Mouse (Mus musculus): Measurements from ENCODE around the gene Nkx2-5.

Gene Nkx2-5

DNA sequence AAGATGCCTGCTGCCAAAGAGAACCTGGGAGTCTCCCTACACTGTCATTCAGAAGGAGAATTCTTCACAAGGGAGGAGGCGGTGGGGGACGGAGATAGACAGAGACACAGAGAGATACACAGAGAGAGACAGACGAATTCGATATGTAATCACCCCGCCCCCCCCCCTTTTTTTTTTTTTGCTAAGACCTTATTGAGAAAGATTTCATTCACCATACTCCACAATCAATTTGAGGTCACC lies at the start of gene Nkx2-5:
Gene Nkx2-5 (minus strand): TSS at position 101 of the 240 bp plus-strand sequence.
- DNase-seq = no peak

DNA sequence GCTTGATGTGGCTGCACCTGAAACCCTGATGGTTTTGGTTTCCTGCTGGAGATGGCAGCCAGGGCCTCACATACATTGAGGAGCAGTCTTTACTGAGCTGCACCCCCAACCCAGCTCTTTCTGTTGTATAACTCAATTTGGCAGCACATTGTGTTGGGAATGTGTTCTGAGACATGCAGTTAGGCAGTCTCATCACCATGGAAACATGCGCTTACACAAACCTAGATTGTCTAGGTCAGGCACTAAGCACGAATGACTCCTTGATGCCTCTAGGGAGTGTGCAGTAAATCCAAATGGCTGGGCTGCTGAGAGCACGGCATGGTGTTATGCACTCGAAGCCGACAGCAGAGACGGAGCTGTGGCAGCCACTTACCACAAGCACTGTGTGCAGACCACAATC lies 49.5 kb upstream of the Nkx2-5 start:
- DNase-seq = no peak

DNA sequence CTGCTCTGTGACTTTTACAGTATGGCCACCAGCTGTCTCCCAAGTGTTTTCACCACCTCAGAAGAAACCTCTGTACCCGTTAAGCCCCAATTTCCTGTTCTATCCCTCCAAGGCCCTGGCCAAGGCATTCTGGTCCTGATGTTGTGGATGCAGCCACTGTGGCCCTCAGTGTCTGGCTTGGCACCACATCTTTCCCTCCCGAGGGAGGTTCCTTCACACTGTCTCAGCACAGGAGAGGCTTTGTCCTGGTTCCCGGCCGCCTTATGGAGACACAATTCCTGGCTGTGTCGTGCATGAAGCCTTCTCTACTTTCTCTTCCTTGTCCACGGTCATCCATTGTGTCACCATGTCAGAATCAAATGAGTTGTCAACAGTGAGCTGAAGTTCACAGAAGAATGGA lies 48.7 kb upstream of the Nkx2-5 start:
- DNase-seq = no peak

DNA sequence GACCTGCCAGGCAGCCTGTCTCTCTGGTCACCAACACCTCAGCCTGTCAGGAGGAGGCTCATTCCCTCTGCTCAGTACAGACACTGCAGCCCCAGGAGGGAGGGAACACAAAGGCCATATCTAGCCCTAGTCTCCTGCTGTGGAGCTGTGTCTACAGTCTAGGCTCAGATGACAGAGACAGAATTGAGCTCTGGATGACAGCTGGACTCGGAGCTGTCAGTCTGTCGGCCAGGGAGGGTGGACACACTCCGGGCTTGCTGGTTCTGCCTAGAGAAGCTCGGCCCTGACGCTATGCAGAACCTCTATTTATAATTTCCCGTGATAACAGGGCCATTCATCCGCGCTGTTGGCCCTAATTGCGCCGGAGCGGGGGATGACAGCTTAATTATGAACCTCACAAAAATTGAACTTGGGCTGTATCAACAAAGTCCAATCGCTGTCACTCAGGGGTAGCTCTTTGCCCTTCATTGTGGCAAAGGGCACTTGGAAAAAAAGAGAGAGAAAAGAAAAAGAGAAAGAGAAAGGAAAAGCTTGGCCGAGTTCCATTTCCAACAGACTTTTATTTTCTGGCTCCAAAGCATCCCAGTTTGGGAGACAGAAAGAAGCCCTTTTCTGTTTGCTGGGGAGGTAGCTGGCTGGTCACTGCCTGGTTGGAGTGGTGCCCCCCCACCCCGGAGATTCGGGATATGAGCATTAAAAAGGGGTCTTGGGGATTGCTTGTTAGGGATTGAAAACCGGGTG lies 48.0 kb upstream of the Nkx2-5 start:
- DNase-seq = no peak

DNA sequence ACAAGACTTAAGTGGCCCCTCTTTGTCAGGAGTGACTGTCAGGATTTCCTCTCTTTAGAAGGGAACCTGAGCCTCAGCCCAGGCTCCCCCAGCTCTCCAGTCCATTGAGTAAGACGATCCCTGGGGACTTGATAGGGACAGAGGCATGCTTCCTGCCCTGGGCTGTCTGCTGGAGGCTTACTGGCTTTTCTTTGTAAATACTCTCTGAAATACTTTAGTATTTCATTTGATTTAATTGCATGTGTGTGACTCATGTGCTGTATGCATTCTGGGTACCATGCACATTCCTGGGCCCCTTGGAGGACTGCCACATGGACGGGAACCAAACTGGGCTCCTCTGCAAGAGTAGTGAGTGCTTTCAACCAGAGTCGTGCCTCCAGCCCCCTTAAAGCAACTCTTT lies 43.1 kb upstream of the Nkx2-5 start:
- DNase-seq = no peak

DNA sequence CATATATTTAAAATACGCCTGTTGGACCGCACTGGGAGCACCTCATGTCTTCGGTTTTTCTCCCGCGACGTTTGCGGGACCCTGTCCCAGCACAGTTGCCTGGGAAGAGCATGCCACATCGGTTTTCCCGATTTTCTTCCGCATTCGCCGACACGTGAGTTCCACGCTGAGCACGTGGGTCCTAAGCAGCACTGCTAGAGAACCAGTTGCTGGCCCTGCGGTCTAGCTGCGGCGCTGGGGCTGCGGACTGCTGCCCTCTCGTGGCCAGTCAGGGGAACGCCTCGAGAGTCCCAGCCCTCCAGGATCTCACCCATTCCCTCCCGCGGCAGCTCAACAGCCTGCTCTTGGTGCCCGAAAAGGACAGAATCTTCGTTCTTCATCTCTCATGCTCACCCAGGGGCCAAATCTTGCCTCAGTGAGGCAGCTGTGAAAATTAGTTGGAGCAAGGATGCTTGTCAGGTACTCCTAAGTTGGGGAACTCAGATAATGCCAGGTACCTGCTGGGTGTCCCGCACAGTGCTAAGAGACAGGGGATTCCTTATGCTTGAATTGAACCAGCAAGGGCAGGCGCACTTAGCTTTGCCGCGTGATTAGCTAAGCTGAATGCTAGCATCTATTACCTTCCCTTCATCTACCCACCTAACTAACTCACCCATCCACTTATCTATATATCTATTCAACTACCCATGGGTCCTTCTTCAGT lies 41.4 kb upstream of the Nkx2-5 start:
- peak; percentile 84 for DNase-seq

DNA sequence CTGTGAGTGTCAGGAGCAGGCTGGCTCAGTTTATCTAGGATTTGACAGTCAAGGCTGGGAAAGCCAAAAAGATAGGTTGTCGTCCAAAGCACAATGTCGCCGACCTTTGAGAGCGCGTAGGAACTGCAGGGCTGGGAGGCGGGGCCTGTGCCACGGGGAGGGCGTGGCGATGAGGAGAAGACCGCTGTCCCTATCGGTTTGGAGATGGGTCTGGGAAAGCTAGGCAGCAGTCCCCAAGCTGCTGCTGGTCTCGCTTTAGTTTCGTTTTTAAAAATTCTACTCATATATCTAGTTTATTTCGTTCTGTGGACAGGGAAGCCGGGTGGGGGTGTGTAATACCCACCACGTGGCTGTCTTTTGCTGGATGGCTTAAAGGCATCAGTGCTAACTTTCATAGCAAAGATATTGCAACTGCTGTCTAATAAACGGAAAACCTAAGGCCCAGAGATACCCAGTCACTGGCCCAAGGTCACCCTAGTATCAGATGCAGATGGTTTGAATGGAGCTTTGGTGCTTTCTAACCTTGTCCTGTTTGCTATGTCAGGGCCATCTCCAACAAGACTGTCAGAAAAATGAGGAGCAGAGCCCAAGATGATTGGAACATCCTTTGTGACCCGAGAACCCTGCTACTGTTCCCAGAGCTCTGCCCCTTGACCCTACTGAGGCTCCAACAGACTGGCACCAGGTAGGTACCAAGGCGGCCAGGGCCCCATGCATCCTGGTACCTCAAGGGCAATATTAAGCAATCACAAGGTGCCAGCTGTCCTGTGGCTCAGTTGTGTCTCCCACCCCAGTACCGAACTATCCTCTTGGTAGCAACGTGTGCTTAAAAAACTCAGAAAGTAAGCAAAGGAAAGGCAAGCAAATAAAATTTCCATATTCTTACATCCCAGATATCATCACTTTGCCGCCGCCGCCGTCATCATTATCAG lies 40.5 kb upstream of the Nkx2-5 start:
- DNase-seq = peak; percentile 95

DNA sequence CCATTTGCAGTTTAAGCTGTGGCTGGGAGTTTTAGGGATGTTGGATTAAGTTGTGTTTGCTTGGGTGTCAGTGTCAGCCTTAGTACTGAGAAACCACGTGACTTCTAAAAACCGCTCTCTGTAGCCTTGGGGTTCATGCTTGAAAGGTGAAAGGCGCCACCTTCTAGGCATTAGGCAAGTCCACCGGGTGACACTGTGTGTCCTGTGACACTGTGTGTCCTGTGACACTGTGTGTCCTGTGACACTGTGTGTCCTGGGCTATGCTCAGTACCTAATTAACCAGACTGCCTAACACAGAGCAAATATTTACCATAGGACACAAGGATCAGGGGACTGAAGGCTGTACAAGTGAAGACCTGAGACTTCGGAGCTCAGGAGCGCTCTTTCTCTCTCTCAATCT lies 38.8 kb upstream of the Nkx2-5 start:
- no peak for DNase-seq

DNA sequence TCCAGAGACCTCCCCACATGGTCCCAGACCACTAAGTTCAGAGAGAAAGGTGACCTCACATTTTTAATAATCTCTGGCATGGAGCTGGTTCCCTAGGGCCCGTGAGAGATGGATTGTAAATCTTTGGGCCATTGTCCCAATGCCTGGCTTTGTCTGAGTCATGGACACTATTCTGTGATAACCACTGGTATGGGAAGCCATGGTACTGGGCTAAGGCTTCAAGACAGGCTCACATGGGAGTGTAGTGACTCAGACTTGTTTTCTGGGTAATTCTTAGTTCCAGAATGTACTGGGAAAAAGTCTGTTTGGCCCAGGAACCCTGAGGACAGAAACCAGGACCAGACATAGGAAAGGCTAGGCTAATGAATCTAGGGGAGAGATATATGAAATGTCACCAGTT lies 37.9 kb upstream of the Nkx2-5 start:
- DNase-seq = no peak

DNA sequence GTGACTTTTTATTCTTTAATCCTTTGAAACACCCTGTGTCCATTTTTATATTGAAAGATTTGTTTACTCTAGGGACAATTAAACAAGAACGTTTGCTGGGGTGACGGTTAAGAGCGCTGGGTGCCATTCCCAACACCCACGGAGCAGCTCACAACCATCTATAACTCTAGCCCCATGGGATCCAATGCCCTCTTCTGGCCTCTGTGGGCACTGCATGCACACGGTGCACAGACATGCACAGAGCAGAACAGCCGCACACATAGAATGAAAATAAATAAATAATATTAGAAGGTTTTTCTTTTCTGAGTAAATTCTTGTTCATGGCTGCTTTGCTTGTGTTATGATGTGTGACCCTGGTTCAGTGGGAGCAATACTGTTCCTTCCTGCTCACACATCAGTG lies 34.4 kb upstream of the Nkx2-5 start:
- DNase-seq = no peak

DNA sequence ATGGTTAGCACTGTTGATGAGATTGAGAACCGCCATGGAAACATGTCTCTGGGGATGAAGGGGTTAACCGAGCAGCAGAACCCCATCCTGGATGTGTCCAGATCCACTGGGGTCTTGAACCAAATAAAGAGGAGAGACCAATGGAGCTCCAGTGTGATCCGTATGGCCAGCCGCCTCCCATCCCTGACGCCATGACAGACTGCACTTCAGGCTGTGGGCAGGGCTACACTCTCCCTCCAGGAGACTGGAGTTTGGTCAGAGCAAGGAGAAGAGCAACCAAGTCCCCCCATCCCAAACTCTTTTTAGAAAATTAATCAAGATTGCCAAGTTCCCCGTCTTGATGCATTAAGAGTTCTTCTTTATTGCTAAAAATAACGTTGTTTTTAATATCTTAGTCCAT lies 33.1 kb upstream of the Nkx2-5 start:
- no peak for DNase-seq

DNA sequence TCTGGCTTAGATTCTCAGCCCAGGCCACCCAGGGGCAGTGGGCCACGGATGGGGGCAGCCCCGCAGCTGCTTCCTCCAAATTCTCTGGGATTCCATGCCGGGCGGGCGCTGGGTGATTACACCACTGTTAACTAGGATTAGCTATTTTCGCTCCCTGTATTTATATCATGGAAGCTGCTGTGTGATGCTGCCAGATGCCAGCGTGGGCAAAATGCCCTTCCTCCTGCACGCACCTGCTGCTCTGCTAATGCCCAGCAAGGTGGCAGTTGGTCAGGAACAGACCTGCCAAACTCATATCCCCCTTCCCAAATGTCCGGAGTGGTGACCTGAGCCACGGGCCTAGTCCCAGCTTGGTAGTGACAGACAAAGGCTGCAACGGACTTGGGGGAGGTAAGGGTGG lies 29.7 kb upstream of the Nkx2-5 start:
- DNase-seq = no peak

DNA sequence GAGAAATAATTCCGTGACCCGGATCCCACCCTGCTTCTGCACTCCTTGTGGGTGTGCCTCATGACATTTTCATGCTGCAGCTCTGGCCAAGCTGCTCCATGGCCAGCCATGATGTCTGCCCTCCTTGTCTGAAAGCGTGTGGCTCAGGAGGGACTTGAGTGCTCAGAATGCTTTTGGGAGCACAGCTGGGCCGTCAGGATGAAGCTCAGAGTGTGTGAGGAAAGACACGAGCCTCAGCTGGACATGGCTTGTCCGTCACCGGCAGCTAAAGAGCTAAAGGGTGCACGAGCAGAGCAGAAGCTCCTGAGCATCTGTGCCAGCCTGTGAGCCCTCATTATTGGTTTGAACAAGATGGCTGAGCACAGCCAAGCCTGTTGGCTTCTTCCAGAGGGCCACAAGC lies 28.7 kb upstream of the Nkx2-5 start:
- no peak for DNase-seq

DNA sequence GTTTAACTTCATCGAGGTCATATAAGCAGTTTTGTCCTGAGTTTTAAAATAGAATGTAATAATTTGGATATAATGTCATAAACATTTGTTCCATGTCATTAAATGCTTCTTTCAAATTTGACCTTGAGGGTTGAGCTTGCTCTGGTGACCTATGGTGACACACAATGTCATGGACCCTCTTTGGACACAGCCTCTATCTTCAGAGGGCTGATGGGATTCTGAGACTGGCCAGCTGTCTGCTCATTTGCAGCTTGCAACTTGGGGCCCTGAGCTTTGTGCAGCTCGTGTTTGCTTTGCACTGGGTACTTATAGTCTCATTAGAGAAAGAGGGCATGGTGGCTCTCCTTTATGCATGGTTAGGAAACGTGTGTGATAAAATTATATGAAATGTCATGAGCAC lies 28.1 kb upstream of the Nkx2-5 start:
- no peak for DNase-seq

DNA sequence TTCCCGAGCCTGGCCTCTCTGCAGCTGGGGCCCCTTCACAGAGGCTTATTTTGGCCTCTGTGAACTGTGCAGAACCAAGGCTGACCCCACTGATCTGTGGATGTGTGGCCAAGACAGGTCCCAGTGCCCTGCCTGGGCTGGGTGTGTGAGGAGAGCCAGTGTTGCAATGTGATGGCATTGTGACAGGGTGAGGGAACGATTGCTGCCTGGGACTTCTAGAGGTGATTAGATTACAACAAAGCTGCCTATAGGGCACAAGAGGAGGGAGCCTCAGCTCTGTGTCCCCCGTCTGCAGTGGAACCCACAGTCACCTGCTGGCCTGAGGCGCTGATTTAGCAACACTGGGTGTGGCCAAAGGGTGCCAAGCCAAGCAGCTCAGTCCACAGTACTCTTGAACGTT lies 23.9 kb upstream of the Nkx2-5 start:
- no peak for DNase-seq

DNA sequence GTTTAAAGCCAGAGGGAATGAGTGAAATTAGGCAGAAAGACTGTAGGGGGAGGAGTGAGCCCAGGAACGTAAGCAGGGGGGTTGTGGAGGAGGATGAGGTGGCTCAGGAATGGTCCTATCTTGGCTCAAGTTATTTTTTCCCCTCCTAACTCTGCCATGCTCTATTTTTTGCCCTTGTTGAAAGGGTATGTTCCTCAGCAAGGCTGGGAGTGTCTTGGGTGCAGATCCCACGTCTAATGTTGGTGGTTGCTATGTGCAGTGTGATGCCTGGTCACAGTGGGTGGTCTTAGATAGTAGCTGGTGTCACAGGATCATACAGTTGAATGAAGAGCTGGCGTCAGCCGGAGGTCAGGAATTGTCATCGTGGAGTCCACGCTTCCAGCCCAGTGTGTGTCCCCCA lies 20.3 kb upstream of the Nkx2-5 start:
- DNase-seq = no peak

DNA sequence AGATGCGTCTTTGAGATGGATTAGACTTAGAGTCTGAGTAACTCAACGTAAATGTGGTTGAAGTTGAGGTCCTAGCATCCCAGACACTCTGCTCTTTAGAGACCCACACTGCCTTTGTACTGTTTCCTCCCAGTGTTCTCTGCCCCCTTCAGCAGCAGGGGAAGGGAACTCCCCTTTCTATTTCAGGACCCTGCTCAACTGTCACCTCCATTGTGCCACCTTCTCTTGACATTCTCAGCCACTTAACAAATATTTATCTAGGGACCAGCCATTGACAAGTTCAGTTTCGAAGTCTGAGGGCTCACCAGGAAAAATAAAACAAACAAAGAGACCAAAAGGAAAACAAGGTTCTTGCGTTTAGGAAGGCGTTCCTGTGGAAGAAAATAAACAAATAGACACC lies 19.5 kb upstream of the Nkx2-5 start:
- no peak for DNase-seq

DNA sequence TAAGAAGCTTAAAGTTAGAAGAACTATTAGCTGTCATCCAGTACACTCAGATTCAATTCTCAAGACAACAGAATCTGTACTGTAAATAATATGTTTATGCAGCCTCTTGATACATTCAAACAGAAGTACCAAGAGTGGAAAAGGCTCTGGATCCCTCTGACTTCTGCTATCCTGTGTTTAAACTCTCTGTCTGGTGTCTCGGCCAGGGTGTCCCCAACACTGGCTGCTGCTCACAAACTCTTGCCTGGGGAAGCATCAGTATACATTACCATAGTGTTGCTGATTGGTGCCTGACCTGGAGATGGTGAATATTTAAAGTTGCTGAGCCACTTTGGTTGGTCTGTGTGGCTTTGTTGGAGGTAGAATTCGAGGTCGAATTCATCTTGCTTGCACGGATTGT lies 17.0 kb upstream of the Nkx2-5 start:
- DNase-seq = no peak

DNA sequence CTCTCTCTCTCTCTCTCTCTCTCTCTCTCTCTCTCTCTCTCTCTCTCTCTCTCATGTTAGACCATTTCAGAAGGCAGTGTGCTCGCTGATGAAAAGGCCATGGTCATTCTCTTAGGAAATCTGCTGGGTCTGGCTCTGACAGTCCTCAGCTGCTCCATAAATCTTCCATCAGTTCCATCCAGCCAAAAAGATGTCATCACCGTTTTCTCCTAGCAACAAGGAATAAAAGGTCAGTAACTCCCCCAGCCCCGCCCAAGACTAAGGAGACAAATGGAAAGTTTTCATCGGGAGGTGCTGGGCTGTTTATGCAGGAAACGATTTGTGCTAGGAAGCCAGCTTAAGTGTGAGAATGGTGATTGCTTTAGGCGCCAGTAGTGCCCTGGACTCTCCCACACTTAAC lies 16.6 kb upstream of the Nkx2-5 start:
- no peak for DNase-seq

DNA sequence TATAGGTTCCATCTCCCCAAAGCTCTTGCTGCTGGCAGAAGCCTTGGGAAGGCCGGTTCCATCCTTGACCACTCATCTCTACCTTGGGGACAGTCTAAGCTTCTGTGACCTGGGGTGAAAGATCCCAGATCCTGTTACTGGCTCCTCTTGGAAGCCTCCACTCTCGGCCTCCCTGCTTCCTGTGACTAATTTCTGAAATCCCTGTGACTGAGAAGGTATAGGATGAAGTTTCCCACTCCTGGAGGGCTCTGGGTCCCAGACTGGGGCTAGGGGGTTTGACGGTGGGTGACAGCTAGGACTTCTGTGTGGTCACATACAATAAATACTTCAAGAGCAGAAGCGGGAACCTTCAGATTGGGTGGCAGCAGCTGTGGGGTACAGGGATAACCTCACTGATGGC lies 16.1 kb upstream of the Nkx2-5 start:
- DNase-seq = no peak

DNA sequence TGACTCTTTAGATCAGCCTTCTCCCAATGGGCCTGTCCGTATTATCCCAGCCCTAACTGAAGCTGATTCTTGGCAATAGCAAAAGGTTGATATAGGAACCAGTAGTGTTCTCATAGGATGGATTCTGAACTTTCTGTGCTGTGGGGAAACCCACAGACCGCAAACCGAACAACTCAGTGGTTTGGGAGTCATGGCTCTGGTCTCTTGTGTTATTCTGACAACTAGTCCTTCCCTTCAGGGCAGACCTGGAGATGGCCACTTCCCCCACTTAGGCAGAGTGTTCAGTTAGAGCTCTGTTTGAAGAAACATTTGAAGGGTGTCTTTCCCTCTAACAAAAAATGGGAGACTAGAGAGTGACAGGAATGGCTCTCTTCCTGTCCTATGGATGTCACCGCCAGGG lies 7.5 kb upstream of the Nkx2-5 start:
- no peak for DNase-seq

DNA sequence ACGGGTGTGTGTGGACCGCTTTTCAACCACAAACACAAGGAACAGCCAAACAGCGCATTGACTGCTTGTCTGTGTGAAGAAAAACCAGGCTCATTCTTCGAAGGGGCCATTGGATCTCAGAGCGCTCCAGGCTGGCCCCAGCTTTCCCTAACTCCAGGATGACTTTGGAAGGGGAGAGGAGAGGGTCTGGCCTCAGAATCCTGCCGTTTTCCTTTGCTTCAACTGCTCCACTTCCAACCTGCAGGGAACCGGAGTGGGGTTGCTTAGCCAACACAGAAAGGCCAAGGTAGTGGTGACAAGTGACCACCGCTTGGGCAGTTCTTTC lies 6.3 kb upstream of the Nkx2-5 start:
- no peak for DNase-seq

DNA sequence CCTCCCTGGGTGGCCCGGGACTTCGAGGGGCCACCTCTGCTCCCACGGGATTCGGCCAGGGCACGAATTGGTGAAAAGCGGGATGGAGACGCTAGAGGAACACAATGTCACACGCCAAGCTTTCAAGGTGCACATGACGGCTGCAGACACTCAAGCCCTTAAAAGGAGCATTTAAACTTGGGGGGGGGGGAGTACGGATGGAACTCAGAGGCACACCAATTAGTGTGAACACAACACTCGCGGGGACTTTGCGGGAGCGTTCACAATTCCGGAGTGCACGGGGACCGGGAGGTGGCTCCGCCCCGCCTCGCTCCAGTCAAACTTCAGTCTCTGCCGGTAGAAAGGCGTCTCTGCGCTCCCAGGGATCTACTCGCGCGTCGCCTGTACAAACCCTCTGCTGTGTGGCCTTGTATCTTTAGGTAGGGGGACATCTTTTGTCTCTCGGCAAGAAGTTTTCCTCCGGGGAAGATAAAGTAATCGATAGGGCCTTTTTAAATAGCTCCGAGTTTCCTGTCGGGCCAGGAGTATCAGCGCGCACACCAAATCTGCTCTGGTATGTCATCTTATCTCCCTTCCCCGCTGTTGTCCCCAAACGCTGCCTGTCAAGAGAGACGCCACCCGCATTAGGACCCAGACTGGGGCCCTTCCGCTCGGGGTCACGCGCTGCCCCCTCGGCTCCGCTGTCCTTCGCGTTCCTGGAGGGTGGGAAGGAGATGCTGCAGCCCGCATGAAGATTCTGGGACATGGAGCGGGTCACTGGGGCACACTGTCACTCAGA lies 5.7 kb upstream of the Nkx2-5 start:
- no peak for DNase-seq

Measured in liver (tissue).